Mouse (Mus musculus): ENCODE results near the gene Fgfr2.

DNA sequence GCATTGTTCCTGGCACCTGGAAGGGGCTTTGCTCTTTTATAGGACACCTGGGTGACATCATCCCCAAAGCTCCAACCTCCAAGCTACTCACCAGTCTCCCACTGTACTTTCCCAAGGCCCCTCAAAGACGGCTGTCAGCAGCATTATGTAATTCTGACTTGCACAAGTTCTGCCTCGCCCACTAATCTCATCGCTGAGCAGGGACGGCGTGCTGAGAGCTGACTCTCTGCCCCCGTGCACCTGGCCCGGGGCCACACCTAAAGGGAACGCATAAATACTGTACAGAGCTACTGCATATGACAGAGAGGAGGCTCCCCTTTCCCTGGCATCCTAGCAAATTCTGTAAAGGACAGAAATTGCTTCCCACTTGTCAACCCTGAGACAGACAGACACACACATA lies 810.8 kb downstream of the Fgfr2 start:
- TF ChIP-seq MAFK (IDR thresholded peaks at IDR 0.05; ENCODE audit: insufficient read depth, low read depth, low read length) (no peak), ZNF384 (IDR thresholded peaks at IDR 0.05; ENCODE audit: low read depth, low read length) (no peak)
